Mouse (Mus musculus): ENCODE measurements at regions not wholly inside any gene's neighbourhood (a gene's known extent, or its start where the extent isn't known, plus 50 kb on each side); places are given as distances from the start of the nearest gene placed in this dataset.

GRCm38 (mm10) chr1:75839551-75840223 is 293.6 kb downstream of the Slc4a3 start:
- DNase-seq = no peak

- DNase-seq = no peak
Observed at GRCm38 (mm10) chr1:75842396-75842795, 296.3 kb downstream of the Slc4a3 start.

GRCm38 (mm10) chr1:75843326-75843725 is 297.3 kb downstream of the Slc4a3 start:
- no peak for DNase-seq

- DNase-seq = no peak
Observed at GRCm38 (mm10) chr1:75844123-75844522, 298.1 kb downstream of the Slc4a3 start.

- DNase-seq = no peak
Observed at GRCm38 (mm10) chr1:75844529-75844928, 298.5 kb downstream of the Slc4a3 start.

- DNase-seq = no peak
Observed at GRCm38 (mm10) chr1:75844981-75845380, 298.9 kb downstream of the Slc4a3 start.

GRCm38 (mm10) chr1:75845771-75846535 is 299.9 kb downstream of the Slc4a3 start:
- DNase-seq = no peak

- no peak for DNase-seq
Observed at GRCm38 (mm10) chr1:75847681-75848080, 301.6 kb downstream of the Slc4a3 start.

- no peak for DNase-seq
Observed at GRCm38 (mm10) chr1:75848436-75848835, 302.4 kb downstream of the Slc4a3 start.

GRCm38 (mm10) chr1:75850131-75850530 is 304.1 kb downstream of the Slc4a3 start:
- no peak for DNase-seq

GRCm38 (mm10) chr1:75858551-75859255 is 312.6 kb downstream of the Slc4a3 start:
- DNase-seq = no peak

- DNase-seq = no peak
Observed at GRCm38 (mm10) chr1:75862757-75863156, 316.7 kb downstream of the Slc4a3 start.

GRCm38 (mm10) chr1:75866556-75866955 is 320.5 kb downstream of the Slc4a3 start:
- no peak for DNase-seq

GRCm38 (mm10) chr1:75869414-75869813 is 323.3 kb downstream of the Slc4a3 start:
- no peak for DNase-seq

GRCm38 (mm10) chr1:75869846-75870245 is 323.8 kb downstream of the Slc4a3 start:
- no peak for DNase-seq

GRCm38 (mm10) chr1:75873911-75874310 is 327.8 kb downstream of the Slc4a3 start:
- no peak for DNase-seq

- DNase-seq = no peak
Observed at GRCm38 (mm10) chr1:75877209-75877608, 331.1 kb downstream of the Slc4a3 start.

- no peak for DNase-seq
Observed at GRCm38 (mm10) chr1:75885632-75886031, 339.6 kb downstream of the Slc4a3 start.

- DNase-seq = no peak
Observed at GRCm38 (mm10) chr1:75888499-75889208, 342.6 kb downstream of the Slc4a3 start.

- no peak for DNase-seq
Observed at GRCm38 (mm10) chr1:75889847-75890591, 344.0 kb downstream of the Slc4a3 start.

- no peak for DNase-seq
Observed at GRCm38 (mm10) chr1:75890636-75891276, 344.7 kb downstream of the Slc4a3 start.

All from adrenal gland, adult 8-10 months (tissue).